Mouse (Mus musculus): ENCODE data around the gene Tescl.
A peak's percentile ranks its signal among the peaks of the same experiment; 100 is the strongest.

Tescl gene

DNA sequence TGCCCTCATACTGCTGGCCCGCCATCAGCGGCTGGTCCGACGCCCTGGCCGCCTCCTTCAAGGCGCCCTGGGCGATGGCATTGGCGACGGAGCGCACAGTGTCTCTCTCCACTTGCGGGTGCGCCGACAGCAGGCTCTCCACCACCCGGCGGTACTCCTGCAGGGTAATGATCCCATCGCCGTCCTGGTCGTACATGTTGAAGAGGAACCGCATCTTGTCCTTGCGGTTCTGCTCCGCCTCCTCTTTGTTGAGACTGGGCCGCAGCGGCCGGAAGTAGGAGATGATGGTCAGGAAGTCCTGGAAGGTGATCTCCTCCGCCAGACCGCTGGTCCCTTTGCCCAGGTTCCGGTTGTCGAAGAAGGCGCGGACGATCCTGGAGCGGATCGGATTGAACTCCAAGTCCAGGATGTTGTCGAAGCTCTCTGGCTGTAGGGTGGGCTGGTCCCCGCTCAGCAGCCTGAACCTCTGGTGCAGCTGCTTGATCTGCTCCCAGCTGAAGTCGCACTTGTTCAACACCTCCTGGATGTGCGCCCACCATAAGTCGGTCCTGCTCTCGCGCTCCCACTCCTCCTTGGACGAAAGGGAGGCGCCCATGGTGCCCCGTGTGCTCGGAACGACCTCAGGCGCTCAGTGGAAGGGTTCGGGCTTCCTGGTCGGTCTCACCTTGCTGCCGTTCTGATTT lies at the start of gene Tescl:
TSS of gene Tescl (minus strand) at position 633 of the 683 bp plus-strand sequence.
- DNase-seq (ENCODE audit: low read depth, low spot score), result peak; percentile 62

DNA sequence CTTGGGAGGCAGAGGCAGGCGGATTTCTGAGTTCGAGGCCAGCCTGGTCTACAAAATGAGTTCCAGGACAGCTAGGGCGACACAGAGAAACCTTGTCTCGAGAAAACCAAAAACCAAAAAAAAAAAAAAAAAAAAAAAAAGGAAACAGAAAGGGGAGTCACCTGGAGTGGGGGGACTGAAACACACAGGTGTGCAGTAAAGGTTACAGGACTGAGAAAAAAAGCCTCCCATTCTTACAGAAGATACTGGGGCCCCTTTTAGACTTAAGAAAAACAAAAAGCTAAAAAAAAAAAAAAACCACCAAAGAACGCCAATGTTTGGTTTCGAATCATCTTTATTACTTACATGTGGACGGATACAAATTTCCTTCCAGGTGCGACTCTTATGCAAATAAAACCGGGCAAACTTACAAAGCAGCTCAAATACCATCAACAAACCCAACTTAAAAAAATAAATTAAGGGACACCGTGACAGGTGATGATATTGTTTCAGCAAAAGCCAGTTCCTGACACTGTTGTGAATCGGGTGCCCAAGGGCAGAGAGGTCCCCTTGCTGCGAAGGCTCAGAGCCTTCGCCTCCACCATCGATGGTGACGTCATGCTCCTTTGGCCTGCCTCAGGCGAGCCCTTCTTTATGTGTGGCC lies 49.1 kb upstream of the Tescl start:
- no peak for DNase-seq (ENCODE audit: low read depth, low spot score)

DNA sequence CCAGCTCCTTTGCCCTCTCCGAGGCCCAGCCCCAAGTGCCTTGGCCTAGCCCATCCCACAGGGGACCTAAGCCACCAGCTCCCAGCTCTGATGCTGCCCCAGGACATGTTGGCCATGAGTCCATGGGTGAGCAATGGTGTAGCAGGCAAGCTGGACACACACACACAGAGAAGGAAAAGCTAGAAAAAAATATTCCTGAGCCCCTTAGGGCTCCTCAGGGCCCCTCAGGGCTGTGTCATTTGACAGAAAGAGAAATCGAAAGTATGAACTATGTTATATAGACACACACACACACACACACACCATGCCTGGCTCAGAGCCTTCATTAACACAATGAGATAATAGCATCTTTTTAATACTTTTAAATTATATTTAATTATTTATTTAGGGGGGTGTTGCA lies 46.6 kb upstream of the Tescl start:
- DNase-seq (ENCODE audit: low read depth, low spot score), result no peak

DNA sequence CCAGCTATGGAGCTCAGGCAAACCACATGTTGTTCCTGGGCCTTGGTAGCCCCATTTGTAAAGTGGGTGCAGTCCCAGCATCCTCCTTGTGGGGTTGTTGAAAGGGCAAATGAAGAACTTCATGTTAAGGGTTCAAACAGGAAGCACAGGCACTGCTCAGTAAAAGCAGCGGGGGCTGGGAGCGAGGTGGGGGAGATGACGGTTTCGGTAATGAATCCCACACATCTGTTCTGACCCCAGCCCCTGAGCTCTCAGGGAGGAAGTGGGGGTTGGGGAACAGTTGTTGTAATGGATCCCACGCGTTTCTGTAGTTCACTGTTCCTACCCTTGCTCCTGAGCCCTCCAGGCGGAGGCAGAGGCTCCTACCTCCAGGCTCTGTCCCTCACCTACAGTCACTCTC lies 46.2 kb upstream of the Tescl start:
- DNase-seq (ENCODE audit: low read depth, low spot score), result no peak

DNA sequence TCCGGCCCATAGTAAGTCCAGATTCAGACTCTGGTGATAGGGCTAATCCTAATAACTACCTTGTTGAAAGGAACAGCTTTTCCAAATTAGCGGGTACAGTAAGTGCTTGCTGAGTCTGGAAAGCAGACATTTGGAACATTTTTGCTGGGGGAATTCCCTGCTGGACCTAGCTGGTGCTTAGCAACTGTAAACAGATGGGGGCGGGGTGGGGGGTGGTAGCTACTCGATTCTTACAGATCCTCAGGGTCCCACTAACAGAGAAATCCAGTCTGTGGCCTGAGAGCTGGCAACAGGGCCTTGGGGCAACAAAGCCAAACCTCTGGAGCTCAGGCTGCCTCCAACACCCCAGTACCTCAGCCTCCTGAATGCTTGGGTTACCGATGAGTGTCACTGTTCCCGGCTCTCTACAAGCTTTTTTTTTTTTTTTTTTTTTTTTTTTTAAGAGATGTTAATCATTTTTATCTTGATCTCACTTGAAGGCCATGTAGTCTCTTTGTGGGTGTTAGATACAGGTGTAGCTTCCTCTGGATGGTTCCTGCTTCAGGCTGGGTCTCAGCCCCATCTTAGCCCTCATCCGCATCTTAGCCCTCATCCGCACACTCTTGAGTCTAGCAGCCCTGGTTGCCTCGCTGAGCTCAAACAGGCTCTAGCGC lies 44.4 kb upstream of the Tescl start:
- DNase-seq (ENCODE audit: low read depth, low spot score), result peak; percentile 48

DNA sequence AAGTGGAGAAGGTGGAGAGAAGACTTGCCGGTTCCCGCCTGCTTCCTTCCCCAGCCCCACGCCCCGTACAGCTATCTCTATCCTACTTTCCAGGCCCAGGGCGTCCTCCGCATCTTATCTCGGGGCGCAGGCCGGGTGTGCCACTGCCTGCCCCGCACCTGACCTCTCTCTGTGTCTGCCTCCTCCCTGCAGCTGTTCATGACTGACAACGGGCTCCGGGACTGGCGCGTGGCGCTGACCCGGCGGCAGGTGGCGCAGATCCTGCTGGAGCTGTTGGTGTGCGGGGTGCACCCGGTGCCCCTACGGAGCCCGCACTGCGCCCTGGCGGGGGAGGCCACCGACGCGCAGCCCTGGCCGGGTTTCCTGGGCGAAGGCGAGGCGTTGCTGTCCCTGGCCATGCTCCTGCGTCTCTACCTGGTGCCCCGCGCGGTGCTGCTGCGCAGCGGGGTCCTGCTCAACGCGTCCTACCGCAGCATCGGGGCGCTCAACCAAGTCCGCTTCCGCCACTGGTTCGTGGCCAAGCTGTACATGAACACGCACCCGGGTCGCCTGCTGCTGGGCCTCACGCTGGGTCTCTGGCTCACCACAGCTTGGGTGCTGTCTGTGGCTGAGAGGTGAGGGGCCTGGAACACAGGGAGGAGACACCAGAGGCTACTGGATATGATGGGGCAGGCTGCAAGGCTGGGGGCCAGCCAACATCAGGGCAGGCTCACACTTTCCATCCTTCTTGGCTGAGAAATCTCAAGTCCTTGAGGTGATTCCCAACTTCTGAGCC lies 43.5 kb upstream of the Tescl start:
- DNase-seq (ENCODE audit: low read depth, low spot score), result peak; percentile 70

DNA sequence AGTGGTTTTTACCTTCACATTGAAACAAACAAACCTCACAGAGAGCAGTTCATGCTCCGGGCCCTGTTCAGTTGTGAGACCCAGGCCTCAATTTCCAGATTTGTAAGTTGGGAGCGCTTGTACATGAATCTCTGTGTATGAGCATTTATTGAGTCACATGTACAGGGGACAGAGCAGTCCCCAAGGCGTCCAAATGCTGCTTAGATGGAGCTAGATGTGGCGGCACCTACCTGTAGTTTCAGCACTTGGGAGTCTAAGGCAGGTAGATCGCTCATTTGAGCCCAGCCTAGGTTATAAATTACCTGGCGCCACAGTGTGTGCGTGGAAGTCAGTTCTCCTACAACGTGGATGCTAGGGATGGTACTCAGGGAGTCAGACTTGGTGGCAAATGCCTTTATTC lies 42.7 kb upstream of the Tescl start:
- DNase-seq (ENCODE audit: low read depth, low spot score), result no peak

DNA sequence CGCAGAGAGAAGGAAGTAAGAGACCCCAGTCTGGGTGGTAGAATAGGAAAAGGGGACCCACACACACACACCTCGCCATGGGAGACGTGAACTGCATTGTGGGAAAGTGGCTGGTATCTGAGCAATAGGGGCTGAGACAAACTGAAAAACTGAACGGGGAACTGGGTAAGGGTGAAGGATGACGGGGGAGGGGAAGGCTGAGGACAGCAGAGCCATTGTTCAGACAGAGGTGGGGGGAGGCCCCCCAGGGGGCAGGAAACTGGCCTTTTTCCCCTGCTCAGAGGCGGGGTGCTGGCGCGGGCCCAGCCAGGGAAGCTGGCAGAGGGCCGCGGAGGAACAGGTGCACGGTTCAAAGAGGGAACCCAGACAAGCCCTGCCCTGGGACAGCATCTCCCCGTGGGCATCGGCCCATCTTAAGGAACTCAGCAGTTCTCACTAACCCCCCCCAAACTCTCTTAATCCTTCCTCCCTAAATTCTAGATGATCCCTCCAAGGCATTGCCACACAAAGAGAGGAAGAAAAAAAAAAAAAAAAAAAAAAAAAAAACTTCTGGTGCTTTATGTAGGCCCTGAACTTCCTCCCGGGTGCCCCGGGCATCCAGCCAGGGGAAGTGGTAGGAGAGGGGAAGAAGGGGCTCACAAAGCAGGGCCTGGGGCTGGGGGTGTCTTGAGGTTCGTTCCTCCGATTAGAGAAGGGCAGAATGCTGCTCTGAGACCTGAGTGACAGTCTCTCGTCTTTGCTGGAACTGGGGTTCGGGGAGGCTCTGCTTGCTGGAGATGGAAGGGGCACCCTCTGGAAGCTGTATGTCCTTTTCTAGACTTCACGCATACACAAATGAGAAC lies 40.0 kb upstream of the Tescl start:
- DNase-seq (ENCODE audit: low read depth, low spot score), result no peak

DNA sequence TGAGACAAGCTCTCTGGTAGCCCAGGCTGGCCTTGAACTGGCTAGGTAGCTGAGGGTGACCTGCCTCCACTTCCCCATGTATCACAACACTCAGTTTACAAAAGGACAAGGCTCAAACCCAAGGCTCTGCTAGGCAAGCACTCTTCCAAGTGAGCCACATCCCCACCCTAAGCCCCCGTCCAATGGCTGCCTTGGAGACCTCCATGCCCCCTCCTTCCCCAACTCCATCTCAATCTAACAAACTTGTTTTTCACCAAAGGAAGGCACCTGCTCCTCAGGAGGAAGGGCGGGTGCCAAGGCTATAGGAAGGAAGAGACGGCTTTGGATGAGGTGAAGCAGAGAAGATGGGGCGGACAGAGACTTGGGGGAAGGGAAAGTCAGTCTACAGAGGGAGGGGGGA lies 39.0 kb upstream of the Tescl start:
- no peak for DNase-seq (ENCODE audit: low read depth, low spot score)

DNA sequence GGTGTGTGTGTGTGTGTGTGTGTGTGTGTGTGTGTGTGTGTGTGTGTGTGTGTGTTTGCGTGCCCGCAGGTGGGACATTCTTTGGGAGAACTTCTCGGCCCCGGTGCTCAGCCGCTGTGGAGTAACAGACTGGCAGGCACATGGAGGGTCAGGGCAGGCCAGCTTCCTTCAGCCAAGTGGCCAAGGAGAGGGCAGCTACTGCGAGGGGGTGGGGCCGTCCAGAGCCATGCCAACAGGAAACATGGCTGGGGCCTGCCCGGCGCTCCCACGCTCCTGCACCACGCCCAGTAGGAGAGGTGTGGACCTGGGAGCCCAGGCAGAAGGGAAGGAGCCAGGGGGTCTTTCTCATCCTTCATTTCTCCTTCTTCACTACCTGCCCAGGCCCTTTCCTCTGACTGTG lies 38.6 kb upstream of the Tescl start:
- no peak for DNase-seq (ENCODE audit: low read depth, low spot score)

DNA sequence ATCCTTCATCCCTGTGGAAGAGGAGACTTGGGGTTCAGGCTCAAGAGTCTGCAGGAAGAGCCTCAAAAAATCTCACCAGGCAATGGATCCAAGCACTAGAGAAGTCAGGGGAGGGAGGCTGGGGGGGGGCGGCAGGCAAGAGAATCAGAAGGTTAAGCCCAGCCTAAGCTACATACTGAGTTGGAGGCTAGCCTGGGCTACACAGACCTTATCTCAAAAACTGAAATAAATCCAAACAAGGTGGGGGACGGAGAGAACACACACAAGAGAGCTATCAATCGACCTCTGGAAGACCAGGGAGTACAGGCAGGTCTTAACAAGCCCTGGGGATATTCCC lies 38.0 kb upstream of the Tescl start:
- DNase-seq (ENCODE audit: low read depth, low spot score), result no peak

DNA sequence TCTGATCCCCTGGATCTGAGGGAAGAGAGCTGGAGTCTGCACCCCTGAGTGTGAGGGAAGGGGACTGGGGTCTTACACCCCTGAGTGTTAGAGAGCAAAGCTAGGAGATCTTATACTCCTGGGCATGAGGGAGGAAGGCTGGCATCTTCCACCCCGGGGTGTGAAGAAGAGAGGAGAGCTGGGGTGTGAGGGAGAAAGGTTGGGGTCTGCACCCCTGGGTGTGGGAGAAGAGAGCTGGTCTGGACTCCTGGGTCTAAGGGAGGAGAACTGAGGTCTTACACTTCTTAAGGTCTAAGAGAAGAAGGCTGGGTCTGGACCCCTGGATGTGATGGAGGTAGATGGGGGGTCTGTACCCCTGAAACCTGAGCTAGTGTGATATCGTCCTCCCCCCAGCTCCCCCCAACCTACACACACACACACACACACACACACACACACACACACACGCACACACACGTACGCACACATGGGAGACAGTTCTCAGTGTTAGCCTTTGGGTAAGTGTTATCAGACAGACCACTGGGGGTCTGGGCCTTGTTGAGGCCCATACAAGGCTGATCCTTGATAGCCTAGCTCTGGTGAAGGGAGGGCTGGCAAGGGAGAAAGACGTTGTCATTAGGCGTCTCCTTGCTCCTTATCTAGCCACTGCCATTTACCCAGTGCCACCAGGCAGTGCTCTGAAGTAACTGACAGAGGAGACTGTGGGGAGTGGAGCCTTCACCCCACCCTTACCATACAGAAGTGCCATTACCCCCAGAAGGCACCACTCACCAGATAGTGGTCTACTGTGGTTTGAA lies 37.5 kb upstream of the Tescl start:
- no peak for DNase-seq (ENCODE audit: low read depth, low spot score)

DNA sequence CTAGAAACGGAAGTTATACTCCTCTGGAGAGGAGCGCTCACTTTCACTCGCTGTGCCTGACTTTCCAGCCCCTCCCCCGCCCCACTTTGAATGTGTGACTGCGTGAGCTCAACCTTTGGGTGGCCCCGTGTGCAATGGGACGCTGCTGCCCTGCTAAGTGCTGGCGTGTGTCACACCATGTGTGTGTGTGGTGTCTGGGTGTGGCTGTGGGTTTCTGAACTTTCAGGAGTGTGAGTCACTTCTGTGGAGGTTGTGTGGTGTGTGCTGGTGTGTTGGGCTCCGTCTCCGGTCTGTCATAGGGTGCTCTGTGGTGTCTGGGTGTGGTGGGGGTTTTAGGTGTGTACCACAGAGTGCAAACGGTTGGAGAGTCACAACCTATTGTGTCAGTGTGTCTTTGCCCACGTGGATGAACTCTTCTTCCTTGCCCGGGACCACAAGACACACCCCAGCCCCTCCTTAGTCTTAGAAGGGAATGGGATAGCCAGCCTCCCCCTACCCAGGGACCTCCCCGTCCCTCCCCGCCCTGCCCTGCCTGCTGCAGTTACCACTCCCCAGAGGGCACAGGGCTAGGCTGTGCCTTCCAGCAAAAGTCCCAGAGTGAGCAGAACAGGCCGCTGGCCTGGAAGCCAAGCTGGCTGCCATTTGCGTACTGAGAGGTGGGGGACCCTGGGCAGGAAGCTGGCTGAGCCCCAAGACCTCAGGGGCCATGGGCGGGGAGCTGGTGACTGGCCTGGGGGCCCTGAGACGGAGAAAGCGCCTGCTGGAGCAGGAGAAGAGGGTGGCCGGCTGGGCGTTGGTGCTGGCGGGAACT lies 36.2 kb upstream of the Tescl start, which contains the start of gene Kcnn4:
TSS of gene Kcnn4 (plus strand) at position 533 of the 811 bp plus-strand sequence.
- DNase-seq (ENCODE audit: low read depth, low spot score), result no peak

DNA sequence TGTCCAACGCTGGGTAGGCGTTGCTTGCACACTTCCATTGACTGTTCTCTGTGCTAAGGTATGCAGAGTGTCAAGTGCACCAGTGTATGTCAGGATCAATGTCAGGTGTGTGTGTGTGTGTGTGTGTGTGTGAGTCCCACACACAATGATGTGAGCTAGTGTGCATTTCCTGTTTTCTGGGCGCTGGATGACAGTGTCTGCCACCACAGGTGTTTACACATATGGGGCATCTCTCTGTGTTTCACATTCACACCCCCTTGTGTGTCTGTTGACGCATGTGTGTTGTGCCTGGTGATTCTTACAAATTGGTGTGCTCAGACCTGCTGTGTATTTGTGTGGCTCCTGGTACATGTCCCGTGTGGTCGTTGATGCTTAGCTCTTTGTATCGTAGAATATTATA lies 35.2 kb upstream of the Tescl start:
- no peak for DNase-seq (ENCODE audit: low read depth, low spot score)

DNA sequence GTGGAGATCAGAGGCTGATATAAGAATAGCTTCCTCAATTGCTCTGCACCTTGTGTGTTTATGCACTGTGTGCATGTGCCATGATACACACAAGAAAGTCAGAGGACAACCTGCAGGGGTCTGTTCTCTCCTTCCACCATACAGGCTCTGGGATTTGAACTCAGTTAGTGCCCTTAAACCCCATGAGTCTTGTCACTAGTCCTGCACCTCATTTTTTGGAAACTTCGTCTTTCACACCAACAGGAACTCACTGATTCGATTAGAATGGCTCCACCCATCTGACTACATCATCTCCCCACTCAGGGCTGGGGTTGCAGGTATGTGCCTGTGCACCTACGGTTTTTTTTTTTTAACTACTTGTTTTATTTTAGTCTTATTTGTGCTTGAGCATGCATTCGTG lies 34.5 kb upstream of the Tescl start:
- no peak for DNase-seq (ENCODE audit: low read depth, low spot score)

DNA sequence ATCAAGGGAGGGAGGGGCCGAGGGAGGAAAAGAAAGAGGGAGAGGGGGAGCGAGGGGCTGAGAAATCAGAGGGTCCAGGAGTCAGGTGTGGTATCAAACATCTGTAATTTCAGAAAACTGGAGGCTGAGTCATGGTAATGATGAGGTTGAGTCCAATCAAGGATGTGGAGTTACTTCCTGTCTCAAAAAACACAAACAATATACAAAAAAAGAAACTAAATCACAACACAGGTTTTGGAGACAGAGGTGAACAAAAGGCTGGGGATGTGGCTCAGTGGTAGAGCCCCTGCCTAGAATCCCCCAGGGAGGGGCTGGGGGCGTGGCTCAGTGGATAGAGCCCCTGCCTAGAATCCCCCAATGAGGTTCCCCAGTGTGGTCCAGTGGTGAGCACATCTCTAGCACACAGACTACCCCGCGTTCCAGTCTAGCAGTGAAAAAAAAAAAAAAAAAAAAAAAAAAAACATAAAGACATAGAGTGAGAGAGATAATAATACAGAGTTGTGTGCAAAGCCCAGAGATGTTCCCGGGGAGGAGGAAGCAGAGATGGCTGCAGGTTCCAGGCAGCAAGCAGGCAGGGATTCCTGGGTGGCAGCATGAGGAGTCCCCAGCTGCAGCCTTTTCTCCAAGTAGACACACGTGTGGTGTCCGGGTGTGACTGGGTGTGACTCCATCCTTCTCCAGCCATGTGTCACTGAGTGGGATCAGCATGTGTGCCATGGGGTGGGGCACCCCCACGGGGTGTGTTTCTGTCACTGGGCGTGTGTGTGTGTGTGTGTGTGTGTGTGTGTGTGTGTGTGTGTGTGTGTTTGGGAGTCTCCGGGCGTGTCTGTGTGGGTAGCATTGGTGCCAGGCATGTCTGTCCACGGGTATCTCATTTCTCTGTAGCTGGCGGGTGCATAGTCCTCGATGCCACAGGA lies 33.2 kb upstream of the Tescl start:
- DNase-seq (ENCODE audit: low read depth, low spot score), result no peak

DNA sequence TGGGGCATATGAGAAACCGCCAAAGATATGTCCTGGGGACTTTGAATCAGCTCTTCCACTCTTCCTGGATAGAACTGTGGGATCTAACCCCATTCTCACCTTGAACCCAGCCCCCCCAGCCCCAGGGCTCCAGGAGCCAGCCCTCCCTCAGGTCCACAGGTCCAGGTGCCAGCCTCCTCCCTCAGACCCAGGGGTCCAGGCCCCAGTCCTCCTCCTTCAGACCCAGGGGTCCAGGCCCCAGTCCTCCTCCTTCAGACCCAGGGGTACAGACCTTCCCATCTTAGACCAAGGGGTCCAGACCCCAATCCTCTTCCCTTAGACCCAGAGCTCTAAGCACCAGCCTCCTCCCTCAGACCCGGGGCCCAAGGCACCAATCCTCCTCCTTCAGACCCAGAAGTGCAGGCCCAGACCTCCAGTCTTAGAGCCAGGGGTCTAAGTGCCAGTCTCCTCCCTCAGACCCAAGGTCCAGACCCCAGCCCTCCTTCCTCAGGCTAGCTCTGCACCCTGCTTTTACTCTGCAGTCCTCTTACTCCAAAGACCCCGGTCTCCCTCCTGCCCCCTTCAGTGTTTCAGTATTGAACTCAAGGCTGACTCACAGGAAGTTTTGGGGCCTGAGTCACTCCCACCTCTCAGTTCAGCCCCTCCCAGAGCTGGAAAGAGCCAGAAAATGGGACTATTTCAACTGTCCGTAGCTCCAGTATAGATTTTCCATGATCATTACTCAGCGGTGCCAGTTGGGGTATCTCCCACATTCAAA lies 31.7 kb upstream of the Tescl start:
- DNase-seq (ENCODE audit: low read depth, low spot score), result no peak

DNA sequence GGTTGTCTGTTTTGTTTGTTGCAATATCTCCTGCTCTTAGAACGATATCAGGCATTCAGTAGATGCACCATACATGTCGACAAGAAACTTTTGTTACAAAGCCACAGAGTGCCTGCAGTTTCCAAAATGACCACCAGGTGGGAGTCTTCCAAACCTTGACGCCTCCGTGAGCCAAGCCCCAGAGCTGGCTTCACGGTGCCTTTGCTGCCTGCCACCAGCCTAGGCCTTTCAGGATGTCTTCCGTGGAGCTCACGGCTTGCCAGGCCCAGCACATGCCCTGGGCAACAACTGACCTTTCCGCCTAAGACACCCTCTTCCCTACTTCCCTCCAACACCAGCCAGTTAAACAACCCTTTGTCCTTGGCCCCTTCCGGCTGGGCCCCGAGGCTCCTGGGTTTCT lies 31.1 kb upstream of the Tescl start:
- peak; percentile 88 for DNase-seq (ENCODE audit: low read depth, low spot score)
